Mouse (Mus musculus) intestine, embryonic 14.5 days (tissue): Measurements from ENCODE around the gene Ipo4. TPM values are rescaled to one million over a fixed set of nuclear protein-coding genes. Genes with fewer than 3 reads are reported as not detected.
A peak's percentile ranks its signal among the peaks of the same experiment; 100 is the strongest.

Experiments used
- ATAC-seq: fragments of 200-750 bp; cut with Nextera tagmentation; replicated peaks from 2 replicates; pipeline ENCODE4 v1.8.0; 2017; ENCODE audit warnings: low read depth, moderate number of reproducible peaks, moderate TSS enrichment, moderate library complexity; ENCODE audit not compliant: low FRiP score, low TSS enrichment
- DNase-seq: peaks from one replicate; pipeline ENCODE4 v3.0.0-alpha.2; 2018; ENCODE audit warnings: low spot score
- H3K27ac ChIP-seq: fragments of 300-500 bp; sonication (generic); 2 replicates; pipeline ENCODE4 v1.5.1; 2014; ENCODE audit warnings: low read depth, mild to moderate bottlenecking, control low read depth
- H3K27me3 ChIP-seq: fragments of 300-500 bp; sonication (generic); replicated peaks from 2 replicates; pipeline ENCODE4 v1.6.1; 2014; ENCODE audit warnings: low read length, control low read depth; ENCODE audit not compliant: control insufficient read depth, insufficient read depth
- H3K36me3 ChIP-seq: fragments of 300-500 bp; sonication (generic); 2 replicates; pipeline ENCODE4 v1.6.1; 2014; ENCODE audit warnings: low read length, control low read depth; ENCODE audit not compliant: control insufficient read depth, insufficient read depth
- H3K4me1 ChIP-seq: fragments of 300-500 bp; sonication (generic); replicated peaks from 2 replicates; pipeline ENCODE4 v1.6.1; 2014; ENCODE audit warnings: low read length, control low read depth, mixed read lengths; ENCODE audit not compliant: control insufficient read depth, insufficient read depth
- H3K4me2 ChIP-seq: fragments of 300-500 bp; sonication (generic); 2 replicates; pipeline ENCODE4 v1.6.1; 2014; ENCODE audit warnings: low read length
- H3K4me3 ChIP-seq: fragments of 300-500 bp; sonication (generic); 2 replicates; pipeline ENCODE4 v1.5.1; 2014; ENCODE audit warnings: low read depth, low read length, control low read depth, mixed read lengths
- H3K9ac ChIP-seq: fragments of 300-500 bp; sonication (generic); 2 replicates; pipeline ENCODE4 v1.6.1; 2014; ENCODE audit warnings: mild to moderate bottlenecking, low read length
- H3K9me3 ChIP-seq: fragments of 300-500 bp; sonication (generic); 2 replicates; pipeline ENCODE4 v1.6.1; 2016; ENCODE audit warnings: low read length, control low read depth; ENCODE audit not compliant: control insufficient read depth
- WGBS: fragments of 180-500 bp; shearing (Covaris S2); extraction: QIAGEN DNeasy Blood & Tissue Kit; methylation state at CpG from one replicate; pipeline ENCODE4 v1.1.7; 2014; 5-methylcytosine and 5-hydroxymethylcytosine counted together
- polyA plus RNA-seq: library from polyadenylated mRNA; unstranded; fragments of >200 nt; fragmentation: Nextera tagmentation; extraction: Ambion mirVana; gene quantifications from 2 replicates; pipeline ENCODE4 v1.2.1, GENCODE M21; 2014

Ipo4 gene
- polyA plus RNA-seq, 1 experiment from 2014 or later, result 95.7 TPM

DNA sequence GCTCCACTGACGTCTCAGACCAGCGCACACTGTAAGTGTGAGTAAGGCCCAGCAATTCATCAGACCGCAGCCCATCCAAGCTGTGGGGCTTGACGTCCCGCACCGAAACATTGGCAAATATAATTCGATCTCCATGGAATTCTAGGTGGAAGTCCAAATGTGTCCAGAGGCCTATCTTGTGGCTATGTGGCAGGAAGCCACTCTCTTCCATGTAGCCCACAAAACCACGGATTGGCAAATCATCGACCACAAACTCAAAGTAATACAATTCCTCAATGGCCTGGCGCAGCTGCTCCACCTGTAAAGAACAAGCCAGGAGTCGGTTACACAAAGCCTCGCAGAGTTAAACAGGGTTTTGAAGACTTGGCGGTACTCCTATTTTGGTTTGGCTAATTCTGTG, 5.5 kb upstream of the Ipo4 start:
- H3K4me2 ChIP-seq, result no peak overlapping the region
- H3K4me3 ChIP-seq, result no peak overlapping the region
- H3K36me3 ChIP-seq, result peaks cover 53% of the 10 kb centered on the region
- no peak for DNase-seq
- no peaks in the 10 kb centered on the region for H3K9me3 ChIP-seq
- 95% methylated on average over 13 of the region's 13 CpGs for WGBS
- H3K9ac ChIP-seq, result no peak overlapping the region
- H3K4me1 ChIP-seq, result peaks cover 19% of the 10 kb centered on the region
- no peak overlapping the region for H3K27ac ChIP-seq
- no peak for ATAC-seq
- H3K27me3 ChIP-seq, result no peaks in the 10 kb centered on the region

GRCm38 (mm10) chr14:55640816-55641215, 5.1 kb upstream of the Ipo4 start:
- H3K36me3 ChIP-seq, result peaks cover 52% of the 10 kb centered on the region
- H3K9me3 ChIP-seq, result no peaks in the 10 kb centered on the region
- no peak overlapping the region for H3K4me3 ChIP-seq
- no peak for ATAC-seq
- 95% methylated on average over 14 of the region's 14 CpGs for WGBS
- no peak for DNase-seq
- no peaks in the 10 kb centered on the region for H3K27me3 ChIP-seq
- no peak overlapping the region for H3K27ac ChIP-seq
- H3K4me2 ChIP-seq, result no peak overlapping the region
- no peak overlapping the region for H3K9ac ChIP-seq
- H3K4me1 ChIP-seq, result peaks cover 21% of the 10 kb centered on the region

GRCm38 (mm10) chr14:55637795-55638194, 2.0 kb upstream of the Ipo4 start, which contains the start of gene Gm49378:
Gene Gm49378 (minus strand): TSS chr14:55637895.
- WGBS, result 95% methylated on average over 9 of the region's 9 CpGs
- Histone ChIP-seq H3K9me3 (no peaks in the 10 kb centered on the region), H3K4me2 (no peak within 1 kb of the TSS), H3K4me1 (peaks cover 8% of the 10 kb centered on the region; the same call in 1 of the 2 replicates), H3K9ac (no peak within 1 kb of the TSS), H3K4me3 (no peak within 1 kb of the TSS), H3K27me3 (no peaks in the 10 kb centered on the region), H3K36me3 (peaks cover 65% of the 10 kb centered on the region), H3K27ac (no peak within 1 kb of the TSS)
- no peak for ATAC-seq
- no peak for DNase-seq

GRCm38 (mm10) chr14:55634874-55635522, 759 bp downstream of the Ipo4 start:
- peaks cover 78% of the 10 kb centered on the region for H3K36me3 ChIP-seq
- peaks cover 3% of the 10 kb centered on the region; the same call in 1 of the 2 replicates for H3K4me1 ChIP-seq
- peak overlapping the region; percentile 58 for H3K9ac ChIP-seq
- H3K27ac ChIP-seq, result no peak overlapping the region
- H3K27me3 ChIP-seq, result no peaks in the 10 kb centered on the region
- no peak for DNase-seq
- ATAC-seq, result peak; percentile 44
- H3K9me3 ChIP-seq, result no peaks in the 10 kb centered on the region
- 4% methylated on average over 23 of the region's 23 CpGs for WGBS
- H3K4me2 ChIP-seq, result peak overlapping the region; percentile 81
- peak overlapping the region; percentile 66 for H3K4me3 ChIP-seq

GRCm38 (mm10) chr14:55629312-55629711, 6.4 kb downstream of the Ipo4 start:
- ATAC-seq, result no peak
- peak; percentile 66 for DNase-seq
- 54% methylated on average over 5 of the region's 5 CpGs for WGBS

GRCm38 (mm10) chr14:55628077-55628827, 7.5 kb downstream of the Ipo4 start:
- no peak overlapping the region for H3K9ac ChIP-seq
- no peaks in the 10 kb centered on the region for H3K27me3 ChIP-seq
- no peak for DNase-seq
- H3K4me2 ChIP-seq, result no peak overlapping the region
- H3K4me1 ChIP-seq, result no peaks in the 10 kb centered on the region
- ATAC-seq, result no peak
- H3K9me3 ChIP-seq, result no peaks in the 10 kb centered on the region
- no peak overlapping the region for H3K4me3 ChIP-seq
- peaks cover 93% of the 10 kb centered on the region for H3K36me3 ChIP-seq
- WGBS, result 81% methylated on average over 27 of the region's 27 CpGs
- no peak overlapping the region for H3K27ac ChIP-seq

More at GRCm38 (mm10) chr14:55629312-55629711, 6.4 kb downstream of the Ipo4 start:
- H3K9ac ChIP-seq, result no peak overlapping the region
- H3K4me2 ChIP-seq, result no peak overlapping the region
- H3K4me3 ChIP-seq, result no peak overlapping the region
- H3K4me1 ChIP-seq, result no peaks in the 10 kb centered on the region; the same call in 1 of the 2 replicates
- no peaks in the 10 kb centered on the region for H3K9me3 ChIP-seq
- no peaks in the 10 kb centered on the region for H3K27me3 ChIP-seq
- H3K27ac ChIP-seq, result no peak overlapping the region
- H3K36me3 ChIP-seq, result peaks cover 97% of the 10 kb centered on the region

DNA sequence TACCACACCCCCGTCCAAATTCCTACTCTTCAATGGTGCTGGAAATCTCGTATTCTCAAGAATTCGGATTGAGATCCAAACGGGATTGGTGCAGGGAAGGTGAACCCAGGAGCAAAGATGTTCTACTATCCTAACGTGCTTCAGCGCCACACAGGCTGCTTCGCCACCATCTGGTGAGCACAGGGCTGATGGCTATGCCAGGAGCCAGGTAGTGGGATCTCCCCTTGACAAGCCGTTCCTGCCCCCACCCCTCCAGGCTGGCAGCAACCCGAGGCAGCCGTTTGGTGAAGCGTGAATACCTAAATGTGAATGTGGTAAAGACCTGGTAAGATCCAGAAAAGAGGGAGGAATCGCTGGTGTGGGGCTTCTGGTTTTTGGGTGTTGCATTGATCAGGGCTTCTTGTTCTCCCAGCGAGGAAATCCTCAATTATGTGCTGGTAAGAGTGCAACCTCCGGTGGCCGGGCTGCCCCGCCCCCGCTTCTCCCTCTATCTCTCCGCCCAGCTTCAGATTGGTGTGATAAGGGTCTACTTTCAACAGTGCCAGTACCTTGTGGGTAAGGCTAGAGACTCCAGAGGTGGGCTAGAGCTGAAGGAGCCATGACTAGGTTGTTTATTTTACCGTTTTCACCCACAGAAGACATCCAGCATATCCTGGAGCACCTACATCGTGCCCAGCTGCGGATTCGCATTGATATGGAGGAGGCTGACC, 17.1 kb downstream of the Ipo4 start:
- 43% methylated on average over 22 of the region's 22 CpGs for WGBS
- no peaks in the 10 kb centered on the region; the same call in 1 of the 2 replicates for H3K4me1 ChIP-seq
- H3K27me3 ChIP-seq, result no peaks in the 10 kb centered on the region
- ATAC-seq, result no peak
- peak overlapping the region; percentile 25 for H3K4me3 ChIP-seq
- no peaks in the 10 kb centered on the region for H3K36me3 ChIP-seq
- H3K9ac ChIP-seq, result no peak overlapping the region
- no peaks in the 10 kb centered on the region for H3K9me3 ChIP-seq
- no peak overlapping the region for H3K27ac ChIP-seq
- DNase-seq, result no peak
- H3K4me2 ChIP-seq, result peak overlapping the region; percentile 43

DNA sequence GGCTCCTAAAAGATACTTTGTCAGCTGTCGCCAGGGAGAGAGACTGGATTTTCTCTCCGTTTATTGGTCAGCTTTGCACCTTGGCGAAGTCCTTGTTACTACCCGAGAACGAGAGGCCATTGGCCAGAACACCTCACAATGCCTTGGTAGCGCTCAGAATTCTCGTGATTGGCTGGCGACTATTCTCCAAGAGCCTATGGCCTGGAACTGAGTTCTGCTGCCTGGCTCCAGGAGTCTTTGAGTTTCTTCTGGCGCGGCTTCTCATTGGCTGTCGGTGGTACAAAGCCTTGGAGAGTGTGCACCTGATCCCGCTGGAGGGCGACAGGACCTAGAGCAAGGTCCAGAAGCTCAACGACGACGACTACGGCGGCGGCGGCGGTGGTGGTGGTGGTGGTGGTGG, 17.9 kb downstream of the Ipo4 start, which contains the start of gene Rec8:
Rec8 (plus strand) TSS at position 216 of the 400 bp plus-strand sequence.
- WGBS, result 8% methylated on average over 21 of the region's 21 CpGs
- Histone ChIP-seq H3K27me3 (no peaks in the 10 kb centered on the region), H3K4me1 (no peaks in the 10 kb centered on the region; the same call in 1 of the 2 replicates), H3K9me3 (no peaks in the 10 kb centered on the region), H3K36me3 (no peaks in the 10 kb centered on the region), H3K4me3 (peak within 1 kb of the TSS; percentile 25), H3K4me2 (peak within 1 kb of the TSS; percentile 43), H3K27ac (no peak within 1 kb of the TSS), H3K9ac (no peak within 1 kb of the TSS)
- DNase-seq (peak; percentile 66), ATAC-seq (peak; percentile 88)
